Mouse (Mus musculus) bone marrow, adult 2 months (tissue): ENCODE measurements around the gene Ccr7.

Source experiments
- CTCF ChIP-seq: fragments of 200-500 bp; IDR thresholded peaks from 2 replicates; pipeline ENCODE4 v1.5.1; 2011; ENCODE audit warnings: low read length, control low read depth; ENCODE audit not compliant: control insufficient read depth, insufficient read depth
- POLR2A ChIP-seq: fragments of 200-500 bp; IDR thresholded peaks from 2 replicates; pipeline ENCODE4 v1.6.1; 2011; ENCODE audit warnings: low read depth, mild to moderate bottlenecking, control low read depth, low read length, borderline replicate concordance; ENCODE audit not compliant: control insufficient read depth

DNA sequence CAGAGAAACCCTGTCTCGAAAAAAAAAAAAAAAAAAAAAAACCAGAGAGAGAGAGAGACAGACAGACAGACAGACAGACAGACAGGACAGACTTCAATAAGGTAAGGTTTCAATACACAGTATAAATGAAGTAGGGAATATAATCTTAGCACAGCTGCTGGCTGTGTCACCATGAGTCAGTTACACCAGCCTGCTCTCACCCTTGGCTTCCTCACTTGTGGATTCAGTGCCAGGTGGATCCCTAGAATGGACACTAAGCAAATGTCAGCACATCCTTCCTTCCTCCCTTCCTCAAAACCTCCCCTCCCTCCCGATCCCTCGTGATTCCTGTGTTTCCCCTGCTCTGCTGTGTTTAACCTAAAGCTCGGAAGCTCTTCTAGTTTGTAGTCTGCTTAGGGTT lies 17.5 kb downstream of the Ccr7 start:
- TF ChIP-seq CTCF, result no peak
- no peak for TF ChIP-seq POLR2A
